Mouse (Mus musculus) testis, adult 2 months (tissue): ENCODE data around the gene 6330409D20Rik. TPM values are rescaled to one million over a fixed set of nuclear protein-coding genes. Genes with fewer than 3 reads are reported as not detected.
A peak's percentile ranks its signal among the peaks of the same experiment; 100 is the strongest.

Experiments used
- H3K27ac ChIP-seq: fragments of 200-500 bp; 2 replicates; pipeline ENCODE4 v1.5.1; 2012; ENCODE audit warnings: low read depth, low read length; ENCODE audit not compliant: control insufficient read depth, insufficient read depth
- H3K27me3 ChIP-seq: fragments of 200-500 bp; 2 replicates; pipeline ENCODE4 v1.6.1; 2012; ENCODE audit warnings: mild to moderate bottlenecking, low read length, moderate library complexity; ENCODE audit not compliant: control insufficient read depth, insufficient read depth
- H3K36me3 ChIP-seq: fragments of 200-500 bp; 2 replicates; pipeline ENCODE4 v1.6.1; 2012; ENCODE audit warnings: mild to moderate bottlenecking, low read length; ENCODE audit not compliant: control insufficient read depth, insufficient read depth
- H3K4me1 ChIP-seq: fragments of 200-500 bp; 2 replicates; pipeline ENCODE4 v1.6.1; 2012; ENCODE audit warnings: low read length; ENCODE audit not compliant: control insufficient read depth, insufficient read depth
- H3K4me3 ChIP-seq: fragments of 200-500 bp; 2 replicates; pipeline ENCODE4 v1.5.1; 2012; ENCODE audit warnings: low read depth, mild to moderate bottlenecking, low read length, moderate library complexity, mixed read lengths; ENCODE audit not compliant: control insufficient read depth
- CTCF ChIP-seq: fragments of 200-500 bp; IDR thresholded peaks from 2 replicates; pipeline ENCODE4 v1.5.1; 2012; ENCODE audit warnings: low read depth, mild to moderate bottlenecking, inconsistent platforms, low read length, moderate library complexity; ENCODE audit not compliant: control insufficient read depth, insufficient read depth, insufficient replicate concordance
- POLR2A ChIP-seq: fragments of 200-500 bp; IDR thresholded peaks from 2 replicates; pipeline ENCODE4 v1.6.1; 2012; ENCODE audit warnings: low read depth, mild to moderate bottlenecking, inconsistent platforms, low read length, moderate library complexity; ENCODE audit not compliant: control insufficient read depth
- polyA plus RNA-seq: library from polyadenylated mRNA; depleted of rRNA; stranded (reverse); fragments of >200 nt; gene quantifications from 2 replicates; pipeline ENCODE4 v1.2.3, GENCODE M21; 2012

6330409D20Rik gene
- polyA plus RNA-seq, 1 experiment, result 0.16 TPM

DNA sequence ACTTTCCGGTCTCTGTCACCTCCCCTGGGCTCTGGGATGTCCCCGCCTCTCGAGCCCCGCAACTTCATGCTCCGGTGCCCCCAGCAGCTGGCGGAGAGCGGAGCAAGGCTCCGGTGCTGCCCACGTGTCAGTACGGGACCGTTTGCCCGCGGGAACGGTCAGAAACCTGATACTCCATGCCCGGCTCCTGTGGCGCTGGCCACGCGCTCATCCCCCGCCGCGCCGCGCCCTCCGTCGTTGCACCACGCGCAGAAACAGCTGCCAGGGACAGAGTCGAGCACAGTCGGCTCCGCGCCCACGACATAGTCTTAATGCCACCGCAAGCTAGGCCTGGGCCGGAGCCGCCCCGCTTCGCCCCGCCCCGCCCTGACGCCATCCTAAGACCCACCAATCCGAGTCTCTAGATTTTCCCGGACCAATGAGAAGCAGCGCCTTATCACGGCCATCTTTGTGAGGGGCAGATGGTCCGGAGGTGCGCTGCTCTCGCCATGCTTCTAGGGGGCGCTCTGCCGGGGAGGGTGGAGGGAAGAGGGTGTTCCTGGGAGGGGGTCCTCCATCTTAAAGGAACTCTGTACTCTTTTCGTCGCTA, 46.9 kb downstream of the 6330409D20Rik start:
- H3K4me3 ChIP-seq, result peak overlapping the region; percentile 98
- TF ChIP-seq CTCF (peak; percentile 87), POLR2A (peak; percentile 84)
- no peaks in the 10 kb centered on the region for H3K27me3 ChIP-seq
- H3K4me1 ChIP-seq, result peaks cover 13% of the 10 kb centered on the region
- peak overlapping the region; percentile 93 for H3K27ac ChIP-seq
- no peaks in the 10 kb centered on the region for H3K36me3 ChIP-seq

DNA sequence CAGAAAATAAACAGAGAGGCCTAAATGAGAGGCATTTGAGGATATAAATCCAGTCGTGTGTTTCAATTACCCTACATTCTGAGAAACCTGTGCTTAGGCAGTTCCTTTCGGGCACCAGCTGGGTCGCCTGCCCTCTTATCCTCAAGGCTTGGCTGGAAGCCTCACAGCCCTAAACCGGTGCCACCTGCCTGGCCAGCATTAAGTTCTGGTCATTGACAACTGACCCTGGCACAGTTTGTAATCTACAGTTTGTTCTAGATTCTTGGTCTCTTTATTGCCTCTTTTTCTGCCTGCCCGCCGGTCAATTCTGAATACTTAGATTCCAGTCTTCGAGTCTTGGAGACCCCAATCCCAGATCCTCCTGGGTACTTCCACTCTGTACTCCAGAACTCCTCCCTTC, 47.5 kb downstream of the 6330409D20Rik start:
- Histone ChIP-seq H3K4me3 (peak overlapping the region; percentile 98), H3K27me3 (no peaks in the 10 kb centered on the region), H3K27ac (peak overlapping the region; percentile 93), H3K36me3 (no peaks in the 10 kb centered on the region), H3K4me1 (peaks cover 13% of the 10 kb centered on the region)
- TF ChIP-seq POLR2A (0 out of 2 replicates have a peak, but pooled peaks have one; percentile 29), CTCF (no peak)

DNA sequence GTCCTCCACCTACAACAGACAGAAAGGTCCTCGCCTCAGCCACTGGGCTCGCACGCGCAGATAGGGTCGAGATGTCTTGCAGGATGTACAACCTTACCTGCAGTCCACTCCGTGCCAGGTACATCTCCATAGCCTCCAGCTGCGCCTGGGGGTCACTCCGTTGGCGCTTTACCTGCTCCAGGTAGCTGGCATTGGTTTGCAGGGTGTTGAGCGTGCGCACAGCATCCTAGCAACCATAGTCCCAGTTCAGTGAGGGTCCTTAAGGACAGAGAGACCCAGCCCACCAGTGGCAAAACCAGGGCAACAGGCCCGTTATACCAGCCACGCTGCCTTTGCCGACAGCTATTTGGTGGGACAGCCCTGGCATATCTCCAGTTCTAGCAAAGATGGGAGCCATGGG, 48.3 kb downstream of the 6330409D20Rik start:
- Histone ChIP-seq H3K27ac (no peak overlapping the region), H3K4me3 (peak overlapping the region; percentile 70), H3K4me1 (peaks cover 13% of the 10 kb centered on the region), H3K36me3 (no peaks in the 10 kb centered on the region), H3K27me3 (no peaks in the 10 kb centered on the region)
- TF ChIP-seq POLR2A (no peak), CTCF (no peak)

DNA sequence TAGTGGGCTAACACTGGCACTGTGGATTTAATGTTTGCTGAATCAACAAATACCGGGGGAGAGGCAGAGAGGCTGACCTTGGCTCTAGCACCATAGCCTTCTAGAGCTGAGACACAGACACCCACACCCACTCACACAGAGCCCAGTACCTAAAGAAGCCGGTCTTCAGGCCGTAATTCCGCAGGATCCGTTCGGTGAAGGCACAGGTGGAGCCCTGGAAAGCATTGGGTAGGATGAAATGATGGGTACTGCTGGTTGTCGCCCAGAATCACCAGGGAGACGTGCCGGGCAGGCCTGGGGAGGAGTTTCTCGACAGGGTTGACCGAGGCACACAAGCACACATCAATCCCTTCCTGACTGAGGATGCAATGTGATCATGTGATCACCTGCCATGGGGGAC, 49.8 kb downstream of the 6330409D20Rik start:
- H3K27ac ChIP-seq, result no peak overlapping the region
- TF ChIP-seq POLR2A, result no peak
- TF ChIP-seq CTCF, result no peak

DNA sequence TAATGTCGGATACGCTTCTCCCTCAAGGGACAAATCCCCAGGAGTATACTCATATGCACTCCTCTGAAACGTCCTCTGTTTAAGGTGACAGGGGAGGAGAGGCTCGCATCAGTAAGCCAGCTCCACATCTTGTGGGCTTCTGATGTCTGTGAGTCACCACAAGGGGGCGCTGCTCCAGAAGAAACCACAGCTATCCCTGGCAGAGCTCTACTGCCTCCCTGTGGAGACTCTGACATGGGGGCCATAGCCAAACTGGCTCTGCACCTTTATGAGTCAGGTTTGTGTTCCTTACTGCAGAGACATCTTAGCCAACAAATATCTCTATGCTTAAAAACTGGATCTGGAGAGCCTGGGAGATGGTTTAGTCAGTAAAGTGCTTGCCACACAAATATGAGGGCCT, 51.4 kb downstream of the 6330409D20Rik start:
- Histone ChIP-seq H3K27ac (no peak overlapping the region), H3K4me3 (no peak overlapping the region), H3K4me1 (peaks cover 8% of the 10 kb centered on the region), H3K36me3 (no peaks in the 10 kb centered on the region), H3K27me3 (no peaks in the 10 kb centered on the region)
- TF ChIP-seq POLR2A (no peak), CTCF (peak; percentile 96; the same call in 1 of the 2 replicates)

More for the DNA sequence above, 49.8 kb downstream of the 6330409D20Rik start:
- H3K4me3 ChIP-seq, result peak overlapping the region; percentile 26
- H3K4me1 ChIP-seq, result peaks cover 13% of the 10 kb centered on the region
- no peaks in the 10 kb centered on the region for H3K27me3 ChIP-seq
- H3K36me3 ChIP-seq, result no peaks in the 10 kb centered on the region

DNA sequence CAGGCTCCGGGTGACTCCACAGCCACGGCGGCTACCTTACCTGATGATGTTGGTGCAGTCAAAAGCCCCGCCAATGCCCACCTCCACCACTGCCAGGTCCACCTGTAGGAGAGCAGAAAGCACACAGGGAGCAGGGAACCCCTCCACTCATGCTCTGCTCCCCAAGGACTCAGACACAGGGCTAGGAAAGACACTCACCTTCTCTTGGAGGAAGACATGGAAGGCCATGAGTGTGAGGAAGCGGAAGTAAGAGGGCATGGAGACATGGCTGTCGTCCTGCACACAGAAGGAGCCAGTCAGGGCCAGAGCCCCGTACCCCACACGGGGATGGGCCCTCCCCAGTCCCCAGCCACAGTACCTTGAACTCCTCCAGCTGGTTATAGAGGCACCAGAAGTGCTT, 53.3 kb downstream of the 6330409D20Rik start:
- no peaks in the 10 kb centered on the region for H3K27me3 ChIP-seq
- no peaks in the 10 kb centered on the region; the same call in 1 of the 2 replicates for H3K36me3 ChIP-seq
- no peak overlapping the region for H3K4me3 ChIP-seq
- no peaks in the 10 kb centered on the region; the same call in 1 of the 2 replicates for H3K4me1 ChIP-seq
- no peak overlapping the region for H3K27ac ChIP-seq
- TF ChIP-seq POLR2A, result no peak
- TF ChIP-seq CTCF, result no peak

DNA sequence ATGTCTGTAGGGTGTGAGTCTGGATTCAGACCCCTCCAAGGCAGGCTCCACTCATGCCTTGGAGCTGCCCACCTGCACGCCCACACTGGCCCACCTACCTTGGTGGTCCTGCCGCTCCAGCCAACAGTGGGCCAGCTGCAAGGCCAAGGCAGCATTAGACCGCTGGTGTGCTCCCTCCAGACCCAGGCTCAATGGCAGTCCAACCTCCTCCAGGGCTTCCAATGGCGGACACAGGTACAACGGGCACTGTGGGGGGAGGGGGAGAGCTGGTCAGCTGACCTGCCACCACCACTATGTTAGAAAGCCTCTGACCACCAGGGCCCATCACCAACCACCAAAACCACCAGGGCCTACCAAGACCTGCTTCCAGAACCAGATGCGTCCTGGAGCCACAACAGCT, 54.2 kb downstream of the 6330409D20Rik start:
- H3K27ac ChIP-seq, result no peak overlapping the region
- H3K4me3 ChIP-seq, result no peak overlapping the region
- no peaks in the 10 kb centered on the region; the same call in 1 of the 2 replicates for H3K4me1 ChIP-seq
- no peaks in the 10 kb centered on the region for H3K27me3 ChIP-seq
- no peaks in the 10 kb centered on the region; the same call in 1 of the 2 replicates for H3K36me3 ChIP-seq
- TF ChIP-seq CTCF, result no peak
- TF ChIP-seq POLR2A, result no peak
